Mouse (Mus musculus): ENCODE data around the gene Iqcj. TPM values are rescaled to one million over a fixed set of nuclear protein-coding genes. Genes with fewer than 3 reads are reported as not detected.
A peak's percentile ranks its signal among the peaks of the same experiment; 100 is the strongest.

Gene Iqcj
- polyA plus RNA-seq (2012; rRNA removed) (not detected in 2 replicates), polyA plus RNA-seq (2014; fragmentation: Nextera tagmentation; extraction: Ambion mirVana) (not detected in 2 replicates)

GRCm38 (mm10) chr3:67892026-67892705 lies at the start of gene Iqcj, which contains the start of gene Iqschfp:
TSS of gene Iqcj (plus strand) at chr3:67892220.
TSS of gene Iqschfp (plus strand) at chr3:67892232.
- no peak for DNase-seq (ENCODE audit: low spot score)
- H3K36me3 ChIP-seq (ENCODE audit: control insufficient read depth, insufficient read depth, low read length), result no peaks in the 10 kb centered on the region
- no peak for TF ChIP-seq POLR2A (IDR thresholded peaks at IDR 0.05; ENCODE audit: borderline replicate concordance, extremely low read depth, insufficient read depth, insufficient read length)
- peak within 1 kb of the TSS; percentile 22 for H3K4me3 ChIP-seq (replicated peaks; ENCODE audit: low read length)
- 19% methylated on average over 15 of the region's 15 CpGs for WGBS
- no peak for ATAC-seq (ENCODE audit: low FRiP score, low read depth)
- peaks cover 10% of the 10 kb centered on the region for H3K4me1 ChIP-seq (ENCODE audit: control insufficient read depth, insufficient read depth, low read length)
- no peaks in the 10 kb centered on the region for H3K9me3 ChIP-seq (ENCODE audit: control insufficient read depth, low read length)
- H3K4me2 ChIP-seq (replicated peaks; ENCODE audit: low read depth, low read length, severe bottlenecking), result peak within 1 kb of the TSS; percentile 48
- H3K9ac ChIP-seq (ENCODE audit: low read depth, low read length, severe bottlenecking), result no peak within 1 kb of the TSS
- H3K27ac ChIP-seq (replicated peaks; ENCODE audit: low read depth, low read length), result no peak within 1 kb of the TSS
- H3K27me3 ChIP-seq (ENCODE audit: control insufficient read depth, insufficient read depth, low read length), result 0 out of 2 replicates have a peak, but pooled peaks cover 11% of the 10 kb centered on the region

- H3K27ac ChIP-seq (replicated peaks; ENCODE audit: low read depth, low read length), result no peak overlapping the region
- H3K27me3 ChIP-seq (ENCODE audit: control insufficient read depth, insufficient read depth, low read length), result no peaks in the 10 kb centered on the region
- no peak overlapping the region for H3K9ac ChIP-seq (ENCODE audit: low read depth, low read length, severe bottlenecking)
- WGBS, result 85% methylated on average over 5 of the region's 5 CpGs
- DNase-seq (ENCODE audit: low spot score), result no peak
- no peaks in the 10 kb centered on the region for H3K9me3 ChIP-seq (ENCODE audit: control insufficient read depth, low read length)
- TF ChIP-seq POLR2A (IDR thresholded peaks at IDR 0.05; ENCODE audit: borderline replicate concordance, extremely low read depth, insufficient read depth, insufficient read length), result no peak
- no peak for ATAC-seq (ENCODE audit: low FRiP score, low read depth)
- no peak overlapping the region for H3K4me2 ChIP-seq (replicated peaks; ENCODE audit: low read depth, low read length, severe bottlenecking)
- H3K36me3 ChIP-seq (ENCODE audit: control insufficient read depth, insufficient read depth, low read length), result no peaks in the 10 kb centered on the region
- H3K4me3 ChIP-seq (replicated peaks; ENCODE audit: low read length), result no peak overlapping the region
- no peaks in the 10 kb centered on the region for H3K4me1 ChIP-seq (ENCODE audit: control insufficient read depth, insufficient read depth, low read length)
These were observed 39.6 kb upstream of the Iqcj start for GRCm38 (mm10) chr3:67852397-67852796.

- Histone ChIP-seq H3K9ac (ENCODE audit: low read depth, low read length, severe bottlenecking) (no peak overlapping the region), H3K9me3 (ENCODE audit: control insufficient read depth, low read length) (no peaks in the 10 kb centered on the region), H3K27me3 (ENCODE audit: control insufficient read depth, insufficient read depth, low read length) (no peaks in the 10 kb centered on the region), H3K27ac (replicated peaks; ENCODE audit: low read depth, low read length) (no peak overlapping the region), H3K4me1 (ENCODE audit: control insufficient read depth, insufficient read depth, low read length) (no peaks in the 10 kb centered on the region), H3K4me3 (replicated peaks; ENCODE audit: low read length) (no peak overlapping the region), H3K36me3 (ENCODE audit: control insufficient read depth, insufficient read depth, low read length) (no peaks in the 10 kb centered on the region), H3K4me2 (replicated peaks; ENCODE audit: low read depth, low read length, severe bottlenecking) (no peak overlapping the region)
- DNase-seq (ENCODE audit: low spot score), result no peak
- no peak for ATAC-seq (ENCODE audit: low FRiP score, low read depth)
- 88% methylated on average over 3 of the region's 3 CpGs for WGBS
- TF ChIP-seq POLR2A (IDR thresholded peaks at IDR 0.05; ENCODE audit: borderline replicate concordance, extremely low read depth, insufficient read depth, insufficient read length), result no peak
These were observed 30.5 kb upstream of the Iqcj start for GRCm38 (mm10) chr3:67861524-67861923.

DNA sequence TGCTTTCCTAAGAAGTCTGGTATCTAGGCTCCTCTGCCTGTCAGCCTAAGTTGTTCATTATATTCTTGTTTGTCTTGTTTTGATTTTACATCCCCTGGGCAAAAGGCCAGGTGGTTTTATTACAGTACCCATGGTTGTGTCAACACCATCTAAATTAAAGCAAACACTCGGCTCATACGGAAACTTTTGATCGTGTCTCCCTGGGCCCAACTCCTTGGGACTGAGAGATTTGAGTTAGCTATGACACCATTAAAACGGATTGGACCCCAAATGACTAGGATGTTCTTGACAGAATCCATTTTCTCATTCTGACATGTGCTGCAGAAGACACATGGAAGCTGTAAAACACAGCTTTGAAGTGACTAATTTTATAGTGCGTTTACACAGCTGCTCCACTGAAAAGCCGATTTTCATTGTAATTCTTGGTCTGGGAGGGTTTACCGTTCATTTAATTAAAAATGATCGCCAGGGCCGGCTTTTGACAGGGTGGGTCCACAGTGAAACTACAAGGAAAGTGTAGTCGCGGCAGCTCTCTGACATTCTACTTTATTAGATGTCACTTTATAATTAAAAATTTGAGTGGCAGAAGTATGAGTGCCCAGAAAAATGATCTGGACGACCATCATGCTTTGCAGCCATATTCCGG lies 24.5 kb upstream of the Iqcj start:
- Histone ChIP-seq H3K27ac (replicated peaks; ENCODE audit: low read depth, low read length) (no peak overlapping the region), H3K27me3 (ENCODE audit: control insufficient read depth, insufficient read depth, low read length) (no peaks in the 10 kb centered on the region), H3K4me1 (ENCODE audit: control insufficient read depth, insufficient read depth, low read length) (0 out of 2 replicates have a peak, but pooled peaks cover 5% of the 10 kb centered on the region), H3K4me2 (replicated peaks; ENCODE audit: low read depth, low read length, severe bottlenecking) (peak overlapping the region; percentile 13; the same call in 1 of the 2 replicates), H3K4me3 (replicated peaks; ENCODE audit: low read length) (no peak overlapping the region), H3K9me3 (ENCODE audit: control insufficient read depth, low read length) (no peaks in the 10 kb centered on the region), H3K36me3 (ENCODE audit: control insufficient read depth, insufficient read depth, low read length) (no peaks in the 10 kb centered on the region), H3K9ac (ENCODE audit: low read depth, low read length, severe bottlenecking) (no peak overlapping the region)
- TF ChIP-seq POLR2A (IDR thresholded peaks at IDR 0.05; ENCODE audit: borderline replicate concordance, extremely low read depth, insufficient read depth, insufficient read length), result no peak
- 17% methylated on average over 13 of the region's 13 CpGs for WGBS
- no peak for ATAC-seq (ENCODE audit: low FRiP score, low read depth)
- peak; percentile 25 for DNase-seq (ENCODE audit: low spot score)

GRCm38 (mm10) chr3:67869424-67869823 lies 22.6 kb upstream of the Iqcj start:
- H3K27ac ChIP-seq (replicated peaks; ENCODE audit: low read depth, low read length), result no peak overlapping the region
- H3K4me1 ChIP-seq (ENCODE audit: control insufficient read depth, insufficient read depth, low read length), result 0 out of 2 replicates have a peak, but pooled peaks cover 5% of the 10 kb centered on the region
- no peaks in the 10 kb centered on the region for H3K9me3 ChIP-seq (ENCODE audit: control insufficient read depth, low read length)
- H3K36me3 ChIP-seq (ENCODE audit: control insufficient read depth, insufficient read depth, low read length), result no peaks in the 10 kb centered on the region
- no peak for TF ChIP-seq POLR2A (IDR thresholded peaks at IDR 0.05; ENCODE audit: borderline replicate concordance, extremely low read depth, insufficient read depth, insufficient read length)
- ATAC-seq (ENCODE audit: low FRiP score, low read depth) (no peak), DNase-seq (ENCODE audit: low spot score) (no peak)
- no peak overlapping the region for H3K4me3 ChIP-seq (replicated peaks; ENCODE audit: low read length)
- 68% methylated on average over 1 of the region's 1 CpGs for WGBS
- H3K4me2 ChIP-seq (replicated peaks; ENCODE audit: low read depth, low read length, severe bottlenecking), result no peak overlapping the region
- H3K9ac ChIP-seq (ENCODE audit: low read depth, low read length, severe bottlenecking), result no peak overlapping the region
- H3K27me3 ChIP-seq (ENCODE audit: control insufficient read depth, insufficient read depth, low read length), result no peaks in the 10 kb centered on the region

Measured in limb, embryonic 14.5 days (tissue).